Mouse (Mus musculus): ENCODE measurements at regions not wholly inside any gene's neighbourhood (a gene's known extent, or its start where the extent isn't known, plus 50 kb on each side); places are given as distances from the start of the nearest gene placed in this dataset.

- no peak overlapping the region for H3K4me2 ChIP-seq (replicated peaks)
- H3K27ac ChIP-seq = peak overlapping the region; percentile 25
- 63% methylated on average over 4 of the region's 4 CpGs for WGBS
- H3K9me3 ChIP-seq = no peaks in the 10 kb centered on the region
- peaks cover 15% of the 10 kb centered on the region for H3K4me1 ChIP-seq (replicated peaks)
- H3K27me3 ChIP-seq = no peaks in the 10 kb centered on the region
- no peaks in the 10 kb centered on the region for H3K36me3 ChIP-seq
- no peak overlapping the region for H3K4me3 ChIP-seq (replicated peaks)
- 0 out of 2 replicates have a peak, but pooled peaks have one; percentile 40 for ATAC-seq
- no peak overlapping the region for H3K9ac ChIP-seq (replicated peaks)
These were observed 331.8 kb downstream of the Sorl1 start for GRCm38 (mm10) chr9:41792173-41792829.

GRCm38 (mm10) chr9:41791501-41792172 lies 332.5 kb downstream of the Sorl1 start:
- Histone ChIP-seq H3K4me2 (replicated peaks) (no peak overlapping the region), H3K36me3 (no peaks in the 10 kb centered on the region), H3K27me3 (no peaks in the 10 kb centered on the region), H3K9me3 (no peaks in the 10 kb centered on the region), H3K9ac (replicated peaks) (no peak overlapping the region), H3K27ac (no peak overlapping the region; the same call in 1 of the 2 replicates), H3K4me1 (replicated peaks) (peaks cover 15% of the 10 kb centered on the region), H3K4me3 (replicated peaks) (no peak overlapping the region)
- 81% methylated on average over 5 of the region's 5 CpGs for WGBS
- no peak for ATAC-seq

- H3K9ac ChIP-seq (replicated peaks) = no peak overlapping the region
- no peak overlapping the region for H3K27ac ChIP-seq
- H3K9me3 ChIP-seq = peaks cover 5% of the 10 kb centered on the region; the same call in 1 of the 2 replicates
- ATAC-seq = no peak
- no peak overlapping the region for H3K4me3 ChIP-seq (replicated peaks)
- no peaks in the 10 kb centered on the region for H3K36me3 ChIP-seq
- 79% methylated on average over 3 of the region's 3 CpGs for WGBS
- H3K4me1 ChIP-seq (replicated peaks) = no peaks in the 10 kb centered on the region
- H3K4me2 ChIP-seq (replicated peaks) = no peak overlapping the region
- no peaks in the 10 kb centered on the region for H3K27me3 ChIP-seq
These were observed 339.0 kb downstream of the Sorl1 start for GRCm38 (mm10) chr9:41785131-41785530.

- H3K9me3 ChIP-seq = no peaks in the 10 kb centered on the region
- 90% methylated on average over 8 of the region's 8 CpGs for WGBS
- H3K4me1 ChIP-seq (replicated peaks) = no peaks in the 10 kb centered on the region
- H3K9ac ChIP-seq (replicated peaks) = no peak overlapping the region
- H3K27ac ChIP-seq = no peak overlapping the region
- no peak overlapping the region for H3K4me3 ChIP-seq (replicated peaks)
- no peaks in the 10 kb centered on the region for H3K27me3 ChIP-seq
- no peaks in the 10 kb centered on the region for H3K36me3 ChIP-seq
- no peak for ATAC-seq
- H3K4me2 ChIP-seq (replicated peaks) = no peak overlapping the region
These were observed 351.7 kb downstream of the Sorl1 start for GRCm38 (mm10) chr9:41772281-41772902.

- Histone ChIP-seq H3K27ac (no peak overlapping the region), H3K9me3 (no peaks in the 10 kb centered on the region), H3K4me1 (replicated peaks) (peaks cover 5% of the 10 kb centered on the region), H3K36me3 (no peaks in the 10 kb centered on the region), H3K4me3 (replicated peaks) (no peak overlapping the region), H3K4me2 (replicated peaks) (no peak overlapping the region), H3K9ac (replicated peaks) (no peak overlapping the region), H3K27me3 (no peaks in the 10 kb centered on the region)
- no peak for ATAC-seq
- 89% methylated on average over 1 of the region's 1 CpGs for WGBS
These were observed 352.8 kb downstream of the Sorl1 start for GRCm38 (mm10) chr9:41771276-41771675.

- Histone ChIP-seq H3K9ac (replicated peaks) (no peak overlapping the region), H3K27me3 (no peaks in the 10 kb centered on the region), H3K27ac (no peak overlapping the region), H3K36me3 (no peaks in the 10 kb centered on the region), H3K9me3 (no peaks in the 10 kb centered on the region), H3K4me1 (replicated peaks) (peaks cover 7% of the 10 kb centered on the region), H3K4me2 (replicated peaks) (no peak overlapping the region), H3K4me3 (replicated peaks) (no peak overlapping the region)
- 93% methylated on average over 3 of the region's 3 CpGs for WGBS
- ATAC-seq = no peak
These were observed 355.8 kb downstream of the Sorl1 start for GRCm38 (mm10) chr9:41768316-41768715.

- peak overlapping the region; percentile 27 for H3K27ac ChIP-seq
- WGBS = 11% methylated on average over 4 of the region's 4 CpGs
- no peak overlapping the region for H3K4me3 ChIP-seq (replicated peaks)
- H3K4me1 ChIP-seq (replicated peaks) = peaks cover 7% of the 10 kb centered on the region
- H3K27me3 ChIP-seq = no peaks in the 10 kb centered on the region
- H3K4me2 ChIP-seq (replicated peaks) = no peak overlapping the region
- H3K9ac ChIP-seq (replicated peaks) = no peak overlapping the region
- peak; percentile 87 for ATAC-seq
- no peaks in the 10 kb centered on the region for H3K36me3 ChIP-seq
- H3K9me3 ChIP-seq = no peaks in the 10 kb centered on the region
These were observed 357.6 kb downstream of the Sorl1 start for GRCm38 (mm10) chr9:41766533-41766920.

- ATAC-seq = peak; percentile 43; the same call in 1 of the 2 replicates
- Histone ChIP-seq H3K9ac (replicated peaks) (no peak overlapping the region), H3K4me3 (replicated peaks) (no peak overlapping the region), H3K36me3 (no peaks in the 10 kb centered on the region), H3K9me3 (no peaks in the 10 kb centered on the region), H3K4me2 (replicated peaks) (no peak overlapping the region), H3K4me1 (replicated peaks) (peaks cover 7% of the 10 kb centered on the region), H3K27ac (peak overlapping the region; percentile 27), H3K27me3 (no peaks in the 10 kb centered on the region)
- 89% methylated on average over 6 of the region's 6 CpGs for WGBS
These were observed 358.1 kb downstream of the Sorl1 start for GRCm38 (mm10) chr9:41765816-41766532.

GRCm38 (mm10) chr9:41761050-41761576 lies 363.0 kb downstream of the Sorl1 start:
- Histone ChIP-seq H3K4me1 (replicated peaks) (no peaks in the 10 kb centered on the region), H3K4me3 (replicated peaks) (no peak overlapping the region), H3K4me2 (replicated peaks) (no peak overlapping the region), H3K36me3 (no peaks in the 10 kb centered on the region), H3K27me3 (no peaks in the 10 kb centered on the region), H3K27ac (no peak overlapping the region), H3K9me3 (no peaks in the 10 kb centered on the region), H3K9ac (replicated peaks) (no peak overlapping the region)
- ATAC-seq = no peak
- WGBS = 61% methylated on average over 3 of the region's 3 CpGs

- ATAC-seq = no peak
- Histone ChIP-seq H3K27me3 (no peaks in the 10 kb centered on the region), H3K4me1 (replicated peaks) (peaks cover 3% of the 10 kb centered on the region; the same call in 1 of the 2 replicates), H3K9ac (replicated peaks) (no peak overlapping the region), H3K36me3 (no peaks in the 10 kb centered on the region), H3K9me3 (no peaks in the 10 kb centered on the region), H3K27ac (no peak overlapping the region), H3K4me2 (replicated peaks) (no peak overlapping the region), H3K4me3 (replicated peaks) (no peak overlapping the region)
- 74% methylated on average over 6 of the region's 6 CpGs for WGBS
These were observed 369.6 kb downstream of the Sorl1 start for GRCm38 (mm10) chr9:41754434-41755002.

GRCm38 (mm10) chr9:41745979-41746647 lies 378.0 kb downstream of the Sorl1 start:
- Histone ChIP-seq H3K27ac (no peak overlapping the region), H3K9ac (replicated peaks) (no peak overlapping the region), H3K4me2 (replicated peaks) (no peak overlapping the region), H3K9me3 (no peaks in the 10 kb centered on the region), H3K4me1 (replicated peaks) (no peaks in the 10 kb centered on the region), H3K36me3 (no peaks in the 10 kb centered on the region), H3K27me3 (no peaks in the 10 kb centered on the region), H3K4me3 (replicated peaks) (no peak overlapping the region)
- 89% methylated on average over 5 of the region's 5 CpGs for WGBS
- ATAC-seq = no peak

All from midbrain, embryonic 13.5 days (tissue).